Mouse (Mus musculus) frontal cortex, postnatal 14 days (tissue): ENCODE measurements around the gene Ephb2.
A peak's percentile ranks its signal among the peaks of the same experiment; 100 is the strongest.

ENCODE experiments used
- DNase-seq, 2 experiments: peaks; one replicate each; pipeline ENCODE4 v3.0.0; 2022; ENCODE audit warnings: low spot score in 2 of 2

Gene Ephb2

DNA sequence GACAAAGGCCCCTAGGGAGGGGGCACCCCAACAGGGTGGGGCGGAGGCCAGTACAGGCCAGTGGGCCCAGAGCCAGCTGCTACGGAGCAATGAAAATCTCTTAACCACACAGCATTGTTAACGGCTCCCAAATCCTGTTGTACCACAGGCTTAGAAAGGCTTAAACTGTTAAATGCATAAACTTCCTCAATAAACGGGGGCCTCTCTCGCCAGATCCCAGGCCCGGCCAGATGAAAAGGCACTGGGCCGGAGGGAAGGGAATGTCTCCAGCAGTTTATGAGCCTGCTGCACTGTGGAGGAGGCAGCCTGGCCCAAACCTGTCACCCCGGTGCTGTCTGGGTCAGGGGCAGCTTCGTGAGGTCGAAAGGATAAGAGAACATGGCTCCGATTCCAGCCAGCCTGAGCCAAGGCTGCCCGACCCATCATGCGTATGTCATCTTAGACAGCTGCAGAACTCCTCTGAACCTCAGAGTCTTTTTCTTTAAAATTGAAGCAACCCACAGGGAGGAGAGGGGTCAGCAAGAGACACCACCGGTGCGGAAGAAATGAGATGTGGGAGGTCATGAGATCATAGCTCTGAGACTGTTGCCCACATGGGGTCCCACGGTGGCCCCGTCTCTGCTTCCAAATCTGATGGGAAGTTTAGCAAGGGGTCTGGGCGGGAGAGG is 73.9 kb downstream of the Ephb2 start:
- no peak for DNase-seq

GRCm38 (mm10) chr4:136760882-136761281 is 74.9 kb downstream of the Ephb2 start:
- no peak for DNase-seq

DNA sequence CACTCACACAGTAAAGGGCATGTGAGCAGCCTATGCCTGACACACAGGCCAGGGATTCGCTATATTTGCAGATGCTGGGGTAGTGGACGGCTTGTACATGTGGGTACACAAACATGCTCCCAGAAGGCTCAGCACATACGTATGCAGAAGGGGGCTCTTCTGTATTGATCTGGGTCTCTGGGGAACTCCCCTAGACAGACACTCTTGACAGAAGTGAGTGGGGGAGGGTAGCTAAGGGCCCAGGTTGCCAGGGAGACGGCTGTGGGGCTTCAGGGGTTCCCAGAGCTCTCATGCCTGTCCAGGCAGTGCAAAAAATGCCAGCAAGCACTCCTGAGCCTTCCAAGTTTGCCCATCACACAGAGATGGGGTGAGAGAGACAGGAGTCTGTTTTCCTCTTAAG is 78.7 kb downstream of the Ephb2 start:
- no peak for DNase-seq

GRCm38 (mm10) chr4:136756486-136756885 is 79.3 kb downstream of the Ephb2 start:
- no peak for DNase-seq

DNA sequence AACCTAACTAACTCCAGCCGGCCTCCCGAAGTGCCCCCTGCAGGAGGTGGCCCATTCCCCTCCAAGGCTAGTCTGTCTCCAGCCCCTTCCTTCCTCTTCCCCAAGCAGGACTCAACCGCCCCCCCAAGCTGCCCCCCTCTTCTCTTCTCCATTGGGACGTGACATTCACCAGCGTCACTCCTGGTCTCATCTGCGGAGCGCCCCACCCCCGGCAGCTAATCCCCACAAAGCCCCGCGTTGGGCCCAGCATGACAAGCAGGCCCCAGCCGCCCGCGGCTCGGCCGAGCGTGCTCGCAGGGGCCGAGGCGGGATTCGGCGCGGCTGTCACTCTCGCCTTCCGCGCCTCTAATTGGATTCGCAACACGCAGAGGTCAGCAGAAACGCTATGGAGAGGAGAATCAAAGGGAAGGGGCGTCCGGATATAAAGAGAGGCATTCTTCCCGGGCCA is 80.4 kb downstream of the Ephb2 start:
- no peak for DNase-seq

- no peak for DNase-seq
Observed at GRCm38 (mm10) chr4:136754256-136754655, 81.5 kb downstream of the Ephb2 start.

DNA sequence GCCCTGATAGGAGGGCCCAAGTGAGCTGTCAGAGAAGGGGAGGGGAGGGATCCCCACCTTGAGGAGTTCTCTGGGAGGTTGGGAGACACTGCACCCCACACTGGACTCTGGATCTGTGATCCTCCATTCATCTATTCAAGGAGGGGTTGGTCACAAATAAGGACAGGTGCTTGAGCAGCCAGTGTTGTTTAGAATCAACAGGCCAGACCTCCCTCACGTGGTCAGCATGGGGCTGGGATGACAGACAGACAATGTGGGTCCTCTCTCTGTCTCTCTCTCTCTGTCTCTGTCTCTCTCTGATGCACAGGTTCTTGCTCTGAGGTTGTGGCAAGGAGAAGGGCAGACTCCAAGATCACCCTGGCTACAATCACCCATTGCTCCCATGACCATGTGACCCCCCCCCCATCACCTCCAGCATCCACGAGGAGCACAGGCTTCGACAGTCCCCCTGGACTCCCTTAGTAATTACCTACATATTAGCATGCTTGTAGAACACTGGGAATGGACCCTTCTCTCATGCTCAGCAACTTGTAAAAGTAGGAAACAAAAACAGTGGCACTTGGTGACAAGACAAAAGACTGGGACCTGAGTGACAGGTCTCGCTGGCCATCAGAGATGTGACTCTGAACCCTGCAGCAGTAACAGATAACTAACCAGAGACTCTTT is 84.3 kb downstream of the Ephb2 start:
- DNase-seq: no peak

GRCm38 (mm10) chr4:136750578-136751338 is 85.0 kb downstream of the Ephb2 start:
- DNase-seq: no peak

- peak in 1 of 2 experiments; percentile 37 for DNase-seq
Observed at GRCm38 (mm10) chr4:136749851-136750577, 85.8 kb downstream of the Ephb2 start.

DNA sequence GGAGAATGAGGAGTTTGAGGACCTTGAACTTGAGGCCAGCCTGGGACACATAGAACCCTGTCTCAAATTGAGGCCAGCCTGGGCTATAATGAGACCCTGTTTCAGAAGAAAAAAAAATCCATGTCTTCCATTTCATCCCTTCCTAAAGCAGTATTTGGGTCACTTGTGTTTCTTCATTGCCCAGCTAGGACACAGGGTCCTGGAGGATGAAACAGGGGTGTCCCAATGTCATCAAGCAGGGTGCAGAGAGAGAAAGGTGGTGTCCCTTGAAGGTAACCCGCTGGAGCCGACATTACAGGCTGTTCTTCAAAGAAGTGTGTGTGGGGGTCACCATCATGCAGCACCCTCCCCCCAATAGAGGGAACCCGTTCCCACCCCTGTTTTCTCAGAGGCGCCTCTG is 86.4 kb downstream of the Ephb2 start:
- DNase-seq: no peak

GRCm38 (mm10) chr4:136748842-136749392 is 86.9 kb downstream of the Ephb2 start:
- no peak for DNase-seq

GRCm38 (mm10) chr4:136746516-136746915 is 89.3 kb downstream of the Ephb2 start:
- DNase-seq: no peak

DNA sequence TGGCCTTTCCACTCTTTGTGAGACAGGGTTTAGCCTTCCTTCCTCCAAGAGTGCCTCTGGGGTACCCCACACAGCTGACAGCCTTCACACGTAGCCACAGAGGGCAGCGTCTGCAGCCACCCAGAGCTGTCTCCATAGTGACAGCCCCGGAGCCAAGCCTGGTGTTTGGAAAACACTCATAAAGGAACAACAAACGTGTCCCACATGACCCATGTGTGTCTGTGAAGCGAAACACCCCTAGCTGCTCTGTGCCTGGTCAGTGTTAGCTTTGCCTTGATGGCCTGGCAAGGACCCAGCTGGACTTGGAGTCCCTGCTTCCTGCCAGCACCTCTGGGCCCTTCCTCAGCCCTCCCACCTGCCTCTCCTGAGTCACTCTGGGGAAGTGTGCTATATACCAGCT is 93.1 kb downstream of the Ephb2 start:
- DNase-seq: no peak

GRCm38 (mm10) chr4:136741840-136742239 is 93.9 kb downstream of the Ephb2 start:
- DNase-seq: peak; percentile 79 to 83

DNA sequence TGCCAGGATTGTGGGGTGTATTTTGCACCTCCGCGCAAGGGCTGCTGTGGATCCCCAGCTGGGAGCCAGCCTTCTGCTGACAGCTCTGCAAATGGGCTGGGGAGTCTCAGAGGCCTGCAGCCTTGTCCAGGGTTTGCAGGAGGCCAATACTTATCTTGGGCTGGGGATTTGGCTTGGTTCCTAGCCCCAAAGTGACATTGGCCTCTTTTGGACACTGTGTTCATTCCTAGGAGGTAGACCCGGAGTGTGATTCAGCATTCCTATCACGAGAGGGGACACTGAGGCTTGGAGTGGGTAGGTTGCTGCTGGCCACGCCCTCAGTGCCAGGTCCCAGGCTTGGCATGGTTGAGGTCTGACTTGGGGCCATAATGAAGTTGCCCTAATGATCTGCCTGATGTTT is 94.8 kb downstream of the Ephb2 start:
- no peak for DNase-seq

GRCm38 (mm10) chr4:136739189-136739588 is 96.6 kb downstream of the Ephb2 start:
- no peak for DNase-seq

DNA sequence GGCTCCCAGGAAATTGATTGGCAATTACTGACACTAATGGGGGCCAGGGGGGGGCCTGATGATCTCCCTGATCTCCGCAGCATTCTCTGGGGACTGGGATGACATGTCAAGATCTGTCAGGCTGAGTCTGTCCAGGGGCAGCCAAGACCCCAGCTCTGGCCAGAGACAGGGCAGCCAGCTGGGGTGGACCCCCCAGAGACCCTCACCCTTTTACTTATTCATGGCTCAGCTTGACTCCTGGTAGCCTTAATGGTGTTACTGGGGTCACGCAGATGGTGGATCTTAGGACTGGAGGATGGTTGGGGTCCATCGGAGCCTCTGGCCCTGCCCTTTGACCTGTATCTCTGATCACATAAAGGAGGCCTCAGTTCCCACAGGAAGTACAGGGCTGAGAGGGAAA is 97.5 kb downstream of the Ephb2 start:
- DNase-seq: no peak

- DNase-seq: no peak
Observed at GRCm38 (mm10) chr4:136735856-136736255, 99.9 kb downstream of the Ephb2 start.

DNA sequence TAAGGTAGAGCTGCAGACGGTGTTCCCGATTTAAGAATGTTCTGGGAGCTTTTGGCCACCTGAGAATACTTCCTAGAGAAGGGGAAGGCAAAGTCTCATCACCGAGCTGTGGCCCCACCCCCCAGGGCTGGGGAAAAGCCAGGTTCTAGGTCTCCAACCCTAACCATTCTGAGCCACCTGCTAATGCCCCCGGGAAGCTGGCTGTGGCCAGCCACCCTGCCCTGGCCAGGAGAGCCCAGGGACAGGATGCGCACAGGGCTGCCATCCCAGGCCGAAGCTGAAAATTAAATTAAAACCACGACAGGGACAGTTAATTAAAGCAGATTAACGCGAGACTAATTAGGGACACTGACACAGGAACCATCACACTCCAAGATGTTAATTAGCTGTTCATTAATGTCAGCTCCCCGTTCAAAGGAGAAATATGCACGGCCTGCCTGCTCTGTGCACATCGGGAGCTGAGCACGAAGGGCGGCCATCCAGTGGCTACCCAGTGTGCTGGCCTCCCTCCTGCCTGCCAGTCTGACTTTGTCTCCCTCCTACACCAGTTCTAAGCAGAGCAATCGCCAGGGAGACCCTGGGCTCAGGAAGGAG is 101.5 kb downstream of the Ephb2 start:
- no peak for DNase-seq

DNA sequence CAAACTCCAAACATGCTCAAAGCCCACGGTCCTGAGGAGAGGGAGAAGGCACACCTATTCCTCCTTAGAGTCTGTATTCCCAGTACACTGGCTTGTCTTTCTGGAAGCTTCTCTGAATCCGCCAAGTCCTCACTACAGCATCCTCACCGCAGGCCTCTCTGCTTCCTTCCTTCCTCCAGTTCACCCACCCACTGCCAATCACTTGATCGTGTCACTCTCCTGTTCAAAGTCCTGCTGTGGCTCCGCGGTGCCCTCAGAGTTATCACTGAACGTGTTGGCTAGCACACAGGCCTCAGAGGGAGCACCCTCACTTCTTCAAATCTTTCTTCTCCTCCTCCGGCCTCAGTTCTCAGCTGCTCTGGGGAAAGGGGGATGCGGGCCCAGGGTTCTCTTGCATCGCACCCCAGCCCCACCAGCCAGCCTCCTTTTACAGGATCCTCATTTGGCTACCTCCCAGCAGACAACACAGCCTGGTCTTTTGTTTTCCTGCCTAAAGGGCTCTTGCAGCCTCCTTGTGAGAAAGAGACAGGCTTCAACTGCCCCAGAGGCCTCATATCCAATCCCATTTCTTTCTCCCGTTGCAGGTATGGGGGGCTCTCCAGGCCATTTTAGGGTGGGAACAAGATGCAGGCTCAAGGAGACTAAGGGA is 102.4 kb downstream of the Ephb2 start:
- no peak for DNase-seq
